Mouse (Mus musculus): Measurements from ENCODE around the gene Cbs.
A peak's percentile ranks its signal among the peaks of the same experiment; 100 is the strongest.

Gene Cbs

GRCm38 (mm10) chr17:31588115-31588514 lies 48.9 kb downstream of the Cbs start:
- peak; percentile 75 for DNase-seq (ENCODE audit: low spot score)

- DNase-seq (ENCODE audit: low spot score), result no peak
These were observed 53.3 kb downstream of the Cbs start for GRCm38 (mm10) chr17:31583781-31584180.

- no peak for DNase-seq (ENCODE audit: low spot score)
These were observed 53.9 kb downstream of the Cbs start for GRCm38 (mm10) chr17:31583185-31583584.

- no peak for DNase-seq (ENCODE audit: low spot score)
These were observed 56.7 kb downstream of the Cbs start for GRCm38 (mm10) chr17:31580344-31580743.

- no peak for DNase-seq (ENCODE audit: low spot score)
These were observed 60.5 kb downstream of the Cbs start for GRCm38 (mm10) chr17:31576394-31577175.

GRCm38 (mm10) chr17:31574662-31575061 lies 62.4 kb downstream of the Cbs start:
- DNase-seq (ENCODE audit: low spot score), result no peak

- DNase-seq (ENCODE audit: low spot score), result no peak
These were observed 65.3 kb downstream of the Cbs start for GRCm38 (mm10) chr17:31571689-31572088.

- DNase-seq (ENCODE audit: low spot score), result peak; percentile 75
These were observed 66.6 kb downstream of the Cbs start for GRCm38 (mm10) chr17:31570321-31570925.

GRCm38 (mm10) chr17:31569756-31570155 lies 67.3 kb downstream of the Cbs start:
- DNase-seq (ENCODE audit: low spot score), result no peak

GRCm38 (mm10) chr17:31566276-31566675 lies 70.8 kb downstream of the Cbs start:
- peak; percentile 41 for DNase-seq (ENCODE audit: low spot score)

GRCm38 (mm10) chr17:31565141-31566056 lies 71.6 kb downstream of the Cbs start:
- peak; percentile 48 for DNase-seq (ENCODE audit: low spot score)

- no peak for DNase-seq (ENCODE audit: low spot score)
These were observed 72.2 kb downstream of the Cbs start for GRCm38 (mm10) chr17:31564858-31565140.

GRCm38 (mm10) chr17:31564015-31564857 lies 72.8 kb downstream of the Cbs start, which contains the start of gene Pknox1:
TSS of gene Pknox1 (plus strand) at chr17:31564734.
- DNase-seq (ENCODE audit: low spot score), result peak; percentile 100

GRCm38 (mm10) chr17:31563632-31564014 lies 73.4 kb downstream of the Cbs start:
- DNase-seq (ENCODE audit: low spot score), result no peak

GRCm38 (mm10) chr17:31559021-31559789 lies 77.8 kb downstream of the Cbs start:
- DNase-seq (ENCODE audit: low spot score), result peak; percentile 42

Measured in adipocyte (in vitro differentiated cells).